Mouse (Mus musculus) olfactory bulb, adult 2 months (tissue): ENCODE results near the gene Flvcr1.

Experiments
- CTCF ChIP-seq: fragments of 200-500 bp; IDR thresholded peaks from 2 replicates; pipeline ENCODE4 v1.5.1; 2012; ENCODE audit warnings: low read depth, mild to moderate bottlenecking, low read length, moderate library complexity; ENCODE audit not compliant: insufficient read depth
- POLR2A ChIP-seq: fragments of 200-500 bp; IDR thresholded peaks from 2 replicates; pipeline ENCODE4 v1.6.1; 2012; ENCODE audit warnings: mild to moderate bottlenecking, low read depth, low read length, moderate library complexity; ENCODE audit not compliant: insufficient read depth

DNA sequence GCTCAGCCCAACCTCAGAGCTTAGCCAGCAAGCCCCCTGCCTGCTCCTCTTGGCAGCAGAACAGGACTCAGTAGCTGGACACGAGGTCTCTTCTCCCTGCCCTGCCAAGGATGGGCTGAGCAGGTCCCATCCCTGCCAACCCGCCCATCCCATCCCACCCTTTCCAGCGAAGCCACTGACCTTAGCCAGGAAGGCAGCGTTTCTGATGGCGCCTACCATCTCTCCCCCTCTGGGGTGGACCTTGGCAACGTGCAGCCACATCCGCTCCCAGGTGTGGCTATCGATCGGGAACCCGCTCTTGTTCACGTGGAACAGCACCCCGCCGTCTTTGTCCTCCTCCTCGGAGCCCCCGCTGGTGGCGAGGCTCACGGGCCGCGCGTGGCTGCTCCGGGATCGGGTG, 48.0 kb downstream of the Flvcr1 start:
- no peak for TF ChIP-seq POLR2A
- no peak for TF ChIP-seq CTCF
